Mouse (Mus musculus): Measurements from ENCODE around the gene Nlgn3. TPM values are rescaled to one million over a fixed set of nuclear protein-coding genes. Genes with fewer than 3 reads are reported as not detected.

Gene Nlgn3
- polyA plus RNA-seq, 1 experiment, result 0.22 TPM

DNA sequence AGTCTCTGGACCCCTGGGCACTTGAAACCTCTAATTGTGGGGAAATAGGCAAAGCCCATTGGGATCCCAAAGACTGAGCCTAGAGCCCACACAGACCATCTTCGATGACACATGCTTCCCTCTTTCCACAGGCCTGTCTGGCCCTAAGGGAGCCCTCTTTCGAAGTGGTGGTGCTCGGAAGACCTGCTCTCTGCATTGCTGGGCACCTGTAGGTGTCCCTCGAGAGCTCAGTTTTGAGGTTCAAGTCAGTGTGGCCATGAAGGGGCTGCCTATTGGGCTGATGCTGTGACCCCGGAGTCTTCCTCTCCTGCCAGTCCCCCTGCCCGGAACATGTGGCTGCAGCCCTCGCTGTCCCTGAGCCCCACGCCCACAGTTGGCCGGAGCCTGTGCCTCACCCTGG lies 2.7 kb downstream of the Nlgn3 start:
- Histone ChIP-seq H3K27ac (ENCODE audit: control insufficient read depth, insufficient read depth, low read depth, low read length) (no peak overlapping the region), H3K4me3 (ENCODE audit: control insufficient read depth, low read depth, low read length) (no peak overlapping the region), H3K4me1 (ENCODE audit: control insufficient read depth, insufficient read depth, low read length) (peaks cover 10% of the 10 kb centered on the region), H3K36me3 (ENCODE audit: control insufficient read depth, insufficient read depth, low read length) (no peaks in the 10 kb centered on the region), H3K27me3 (ENCODE audit: control insufficient read depth, insufficient read depth, low read length) (no peaks in the 10 kb centered on the region)
- no peak for TF ChIP-seq POLR2A (IDR thresholded peaks at IDR 0.05; ENCODE audit: control insufficient read depth, low read depth, low read length)
- no peak for TF ChIP-seq CTCF (IDR thresholded peaks at IDR 0.05; ENCODE audit: control insufficient read depth, insufficient read depth, insufficient replicate concordance, low read depth, low read length)

DNA sequence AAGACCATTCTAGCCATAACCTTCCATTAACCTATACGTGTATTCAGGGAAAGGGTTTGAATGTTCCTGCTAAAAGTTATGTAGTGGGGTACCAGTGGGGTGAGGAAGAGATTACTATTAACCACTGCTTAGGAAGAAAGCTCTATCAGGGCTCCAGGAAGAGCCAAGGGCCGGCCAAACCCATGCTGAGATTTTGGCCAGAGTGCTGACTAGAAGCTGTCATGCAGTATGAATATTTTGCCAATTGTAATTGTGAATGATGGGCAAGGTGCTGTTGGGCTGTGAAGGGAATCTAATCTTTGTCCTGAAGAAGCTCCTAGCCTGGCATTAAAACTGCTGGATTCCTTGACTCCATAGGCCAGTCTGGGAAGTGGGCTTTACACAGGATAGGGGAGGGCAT lies 5.7 kb downstream of the Nlgn3 start:
- no peak overlapping the region for H3K4me3 ChIP-seq (ENCODE audit: control insufficient read depth, low read depth, low read length)
- no peak overlapping the region for H3K27ac ChIP-seq (ENCODE audit: control insufficient read depth, insufficient read depth, low read depth, low read length)
- TF ChIP-seq POLR2A (IDR thresholded peaks at IDR 0.05; ENCODE audit: control insufficient read depth, low read depth, low read length) (no peak), CTCF (IDR thresholded peaks at IDR 0.05; ENCODE audit: control insufficient read depth, insufficient read depth, insufficient replicate concordance, low read depth, low read length) (no peak)
- no peaks in the 10 kb centered on the region for H3K36me3 ChIP-seq (ENCODE audit: control insufficient read depth, insufficient read depth, low read length)
- H3K27me3 ChIP-seq (ENCODE audit: control insufficient read depth, insufficient read depth, low read length), result no peaks in the 10 kb centered on the region
- peaks cover 8% of the 10 kb centered on the region for H3K4me1 ChIP-seq (ENCODE audit: control insufficient read depth, insufficient read depth, low read length)

DNA sequence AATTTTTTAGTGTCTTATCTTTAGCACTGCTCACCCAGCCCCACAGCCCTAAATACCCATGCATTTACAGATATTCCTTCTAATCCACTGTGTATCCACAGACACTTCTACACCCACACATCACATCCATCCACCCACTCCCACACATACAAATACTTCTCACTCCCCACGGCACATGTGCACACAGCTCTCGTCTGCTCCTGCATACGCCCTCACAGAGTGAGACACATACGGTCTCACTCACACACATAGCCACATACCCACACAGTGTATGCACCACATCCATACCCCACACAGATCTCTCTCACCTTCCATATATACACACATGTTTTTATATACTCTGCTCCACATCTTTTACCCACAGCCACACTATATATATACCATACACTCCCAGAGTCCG lies 10.3 kb downstream of the Nlgn3 start:
- Histone ChIP-seq H3K4me3 (ENCODE audit: control insufficient read depth, low read depth, low read length) (no peak overlapping the region), H3K4me1 (ENCODE audit: control insufficient read depth, insufficient read depth, low read length) (no peaks in the 10 kb centered on the region), H3K36me3 (ENCODE audit: control insufficient read depth, insufficient read depth, low read length) (no peaks in the 10 kb centered on the region), H3K27me3 (ENCODE audit: control insufficient read depth, insufficient read depth, low read length) (no peaks in the 10 kb centered on the region), H3K27ac (ENCODE audit: control insufficient read depth, insufficient read depth, low read depth, low read length) (no peak overlapping the region)
- no peak for TF ChIP-seq CTCF (IDR thresholded peaks at IDR 0.05; ENCODE audit: control insufficient read depth, insufficient read depth, insufficient replicate concordance, low read depth, low read length)
- TF ChIP-seq POLR2A (IDR thresholded peaks at IDR 0.05; ENCODE audit: control insufficient read depth, low read depth, low read length), result no peak

DNA sequence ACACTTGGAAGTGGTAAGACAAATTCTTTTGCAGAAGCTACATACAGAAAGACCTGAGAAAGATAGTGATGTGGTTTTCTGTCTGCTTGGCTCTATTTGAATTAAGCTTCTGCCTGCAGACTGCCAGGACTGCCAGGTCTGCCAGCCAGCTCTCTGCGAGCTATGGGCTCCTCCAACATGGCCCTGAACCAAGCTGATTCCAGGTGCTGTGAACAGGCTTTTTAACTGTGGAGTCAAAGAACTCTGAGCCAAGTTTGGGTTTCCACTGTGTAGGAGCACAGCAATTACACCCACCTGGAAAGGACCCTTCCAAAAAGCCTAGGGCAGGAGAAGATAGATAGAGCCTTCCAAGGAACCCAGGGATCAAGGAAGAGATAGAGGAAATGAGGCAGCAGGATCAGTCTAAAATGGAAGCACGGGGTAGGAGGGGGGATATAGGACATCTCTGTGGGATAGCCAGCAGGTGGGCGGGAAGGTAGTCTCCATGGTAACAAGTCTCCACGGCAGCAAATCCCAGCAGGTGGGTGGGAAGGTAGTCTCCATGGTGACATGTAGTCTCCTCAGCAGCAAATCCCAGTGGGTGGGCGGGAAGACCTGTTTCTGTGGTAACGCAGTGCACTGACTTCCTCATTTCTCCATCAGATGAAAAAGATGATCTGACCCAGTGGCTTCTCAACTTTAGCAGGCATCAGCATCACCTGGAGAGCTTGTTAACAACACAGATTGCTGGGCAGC lies 14.8 kb downstream of the Nlgn3 start:
- Histone ChIP-seq H3K36me3 (ENCODE audit: control insufficient read depth, insufficient read depth, low read length) (no peaks in the 10 kb centered on the region), H3K27me3 (ENCODE audit: control insufficient read depth, insufficient read depth, low read length) (no peaks in the 10 kb centered on the region), H3K4me1 (ENCODE audit: control insufficient read depth, insufficient read depth, low read length) (no peaks in the 10 kb centered on the region), H3K4me3 (ENCODE audit: control insufficient read depth, low read depth, low read length) (no peak overlapping the region), H3K27ac (ENCODE audit: control insufficient read depth, insufficient read depth, low read depth, low read length) (no peak overlapping the region)
- TF ChIP-seq CTCF (IDR thresholded peaks at IDR 0.05; ENCODE audit: control insufficient read depth, insufficient read depth, insufficient replicate concordance, low read depth, low read length) (no peak), POLR2A (IDR thresholded peaks at IDR 0.05; ENCODE audit: control insufficient read depth, low read depth, low read length) (no peak)

DNA sequence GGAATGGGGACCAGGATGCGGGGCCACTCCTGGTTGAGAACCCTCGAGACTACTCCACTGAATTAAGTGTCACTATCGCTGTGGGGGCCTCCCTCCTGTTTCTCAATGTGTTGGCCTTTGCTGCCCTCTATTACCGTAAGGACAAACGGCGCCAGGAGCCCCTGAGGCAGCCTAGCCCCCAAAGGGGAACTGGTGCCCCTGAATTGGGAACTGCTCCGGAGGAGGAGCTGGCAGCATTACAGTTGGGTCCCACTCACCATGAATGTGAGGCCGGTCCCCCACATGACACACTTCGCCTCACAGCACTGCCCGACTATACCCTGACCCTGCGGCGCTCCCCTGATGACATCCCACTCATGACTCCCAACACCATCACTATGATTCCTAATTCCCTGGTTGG lies 20.8 kb downstream of the Nlgn3 start:
- no peak for TF ChIP-seq CTCF (IDR thresholded peaks at IDR 0.05; ENCODE audit: control insufficient read depth, insufficient read depth, insufficient replicate concordance, low read depth, low read length)
- TF ChIP-seq POLR2A (IDR thresholded peaks at IDR 0.05; ENCODE audit: control insufficient read depth, low read depth, low read length), result no peak
- H3K27ac ChIP-seq (ENCODE audit: control insufficient read depth, insufficient read depth, low read depth, low read length), result no peak overlapping the region
- no peak overlapping the region for H3K4me3 ChIP-seq (ENCODE audit: control insufficient read depth, low read depth, low read length)
- H3K27me3 ChIP-seq (ENCODE audit: control insufficient read depth, insufficient read depth, low read length), result no peaks in the 10 kb centered on the region
- no peaks in the 10 kb centered on the region; the same call in 1 of the 2 replicates for H3K4me1 ChIP-seq (ENCODE audit: control insufficient read depth, insufficient read depth, low read length)
- no peaks in the 10 kb centered on the region for H3K36me3 ChIP-seq (ENCODE audit: control insufficient read depth, insufficient read depth, low read length)

DNA sequence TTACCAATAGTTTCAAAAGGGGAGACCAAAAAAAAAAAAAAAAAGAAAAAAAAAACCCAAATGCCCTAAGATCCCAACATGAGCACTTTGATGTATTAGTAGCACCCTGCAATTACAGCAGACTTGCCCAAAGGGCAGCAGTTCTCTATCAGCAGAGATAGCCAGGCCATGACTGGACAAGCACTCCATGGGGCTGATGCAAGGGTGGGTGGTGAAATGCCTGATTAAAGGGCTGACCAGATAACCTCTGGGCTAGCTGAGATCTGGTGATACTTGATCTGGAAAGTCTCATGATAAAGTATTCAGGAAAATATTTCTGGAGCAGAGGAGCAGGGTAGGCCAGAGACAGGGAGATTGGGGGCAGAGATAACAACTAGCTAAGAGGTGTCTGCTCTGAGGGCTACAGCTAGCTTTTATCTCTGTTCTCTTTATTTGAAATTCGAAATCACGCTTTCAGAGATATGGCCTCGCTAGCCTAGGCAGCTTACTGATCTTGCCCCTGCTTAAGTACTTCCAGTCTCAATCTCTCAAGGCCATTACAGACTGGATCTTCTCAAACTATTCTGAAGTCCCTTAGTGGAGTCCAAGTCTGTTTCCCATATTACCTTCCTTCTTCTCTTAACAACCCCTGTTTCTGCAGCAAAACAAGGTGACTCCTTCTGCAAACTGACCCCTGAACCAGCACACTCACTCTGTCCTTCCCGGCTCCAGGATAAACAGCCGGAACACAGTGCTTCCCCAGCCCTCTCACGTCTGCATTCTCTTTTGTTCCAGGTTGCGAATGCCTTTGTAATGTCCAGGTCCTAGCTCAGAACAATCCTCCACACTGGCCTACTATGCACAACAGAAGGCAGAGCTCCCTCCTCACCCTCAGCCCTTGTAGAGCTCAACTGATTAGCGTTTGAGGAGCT lies 27.3 kb downstream of the Nlgn3 start:
- no peaks in the 10 kb centered on the region for H3K36me3 ChIP-seq (ENCODE audit: control insufficient read depth, insufficient read depth, low read length)
- H3K27me3 ChIP-seq (ENCODE audit: control insufficient read depth, insufficient read depth, low read length), result no peaks in the 10 kb centered on the region
- TF ChIP-seq POLR2A (IDR thresholded peaks at IDR 0.05; ENCODE audit: control insufficient read depth, low read depth, low read length) (no peak), CTCF (IDR thresholded peaks at IDR 0.05; ENCODE audit: control insufficient read depth, insufficient read depth, insufficient replicate concordance, low read depth, low read length) (no peak)
- H3K27ac ChIP-seq (ENCODE audit: control insufficient read depth, insufficient read depth, low read depth, low read length), result no peak overlapping the region
- H3K4me3 ChIP-seq (ENCODE audit: control insufficient read depth, low read depth, low read length), result no peak overlapping the region
- no peaks in the 10 kb centered on the region for H3K4me1 ChIP-seq (ENCODE audit: control insufficient read depth, insufficient read depth, low read length)

DNA sequence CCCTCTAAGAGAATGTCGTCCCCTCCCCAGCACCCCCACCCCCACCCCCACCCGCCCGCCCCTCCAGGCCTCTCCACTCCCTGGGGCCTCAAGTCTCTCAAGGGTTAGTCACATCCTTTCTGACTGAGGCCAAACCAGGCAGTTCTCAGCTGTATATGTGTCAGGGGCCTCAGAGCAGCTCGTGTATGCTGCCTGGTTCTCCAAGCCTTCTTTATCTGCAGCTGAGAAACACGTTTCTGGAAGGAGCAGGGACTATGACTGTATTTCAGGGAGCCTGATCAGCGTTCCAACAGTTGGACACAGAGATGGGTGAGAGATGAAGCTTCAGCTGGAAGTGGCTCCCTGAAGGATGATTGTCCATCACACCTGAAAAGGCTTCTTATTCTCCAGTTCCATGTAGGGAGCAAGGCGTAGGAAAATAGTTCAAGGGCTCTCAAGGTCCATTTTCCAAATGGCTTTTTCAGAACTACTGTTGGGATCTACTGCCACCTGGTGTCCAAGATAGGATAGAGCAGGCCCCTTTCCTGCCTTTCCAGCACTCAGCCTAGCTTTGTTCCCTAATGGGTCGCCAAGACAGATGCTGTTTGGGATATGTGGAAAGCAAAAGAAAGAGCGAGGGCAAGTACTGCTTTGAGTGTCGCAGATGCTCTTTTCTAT lies 30.5 kb downstream of the Nlgn3 start:
- no peaks in the 10 kb centered on the region for H3K4me1 ChIP-seq (ENCODE audit: control insufficient read depth, insufficient read depth, low read length)
- H3K27me3 ChIP-seq (ENCODE audit: control insufficient read depth, insufficient read depth, low read length), result no peaks in the 10 kb centered on the region
- TF ChIP-seq POLR2A (IDR thresholded peaks at IDR 0.05; ENCODE audit: control insufficient read depth, low read depth, low read length) (no peak), CTCF (IDR thresholded peaks at IDR 0.05; ENCODE audit: control insufficient read depth, insufficient read depth, insufficient replicate concordance, low read depth, low read length) (peak; percentile 24; the same call in 1 of the 2 replicates)
- H3K4me3 ChIP-seq (ENCODE audit: control insufficient read depth, low read depth, low read length), result no peak overlapping the region
- no peaks in the 10 kb centered on the region for H3K36me3 ChIP-seq (ENCODE audit: control insufficient read depth, insufficient read depth, low read length)
- H3K27ac ChIP-seq (ENCODE audit: control insufficient read depth, insufficient read depth, low read depth, low read length), result no peak overlapping the region
